Mouse (Mus musculus) lung, postnatal 0 days (tissue): Measurements from ENCODE around the gene Shisa3.

ENCODE experiments used
- CTCF ChIP-seq: IDR thresholded peaks from 2 replicates; pipeline ENCODE4 v1.5.1; 2016; ENCODE audit warnings: antibody characterized with exemption, mild to moderate bottlenecking
- EP300 ChIP-seq: IDR thresholded peaks from 2 replicates; pipeline ENCODE4 v1.6.1; 2016; ENCODE audit warnings: antibody characterized with exemption, mild to moderate bottlenecking, control low read depth

DNA sequence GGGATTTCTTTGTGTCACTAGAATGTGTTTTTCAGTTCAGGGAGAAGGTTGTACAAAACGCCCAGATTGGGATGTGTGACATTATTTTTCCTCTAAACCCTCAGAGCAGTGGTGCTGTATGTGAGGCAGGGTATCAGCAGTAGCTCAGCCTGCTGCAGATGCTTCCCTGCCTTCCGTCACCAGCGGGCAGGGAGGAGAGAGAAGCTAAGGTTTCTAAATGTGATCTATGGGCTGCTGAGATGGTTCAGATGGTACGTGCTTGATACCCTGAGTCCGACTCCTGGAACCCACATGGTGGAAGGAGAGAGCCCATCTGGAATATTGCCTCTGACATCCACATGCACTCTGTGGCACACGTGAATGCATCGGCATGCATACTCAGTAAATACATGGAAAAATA lies 12.1 kb upstream of the Shisa3 start:
- TF ChIP-seq CTCF (no peak), EP300 (no peak)
